Mouse (Mus musculus) inflammation-experienced regulatory T-cells, adult 6 months (primary cell): ENCODE results near the gene Hoxc5. TPM values are rescaled to one million over a fixed set of nuclear protein-coding genes. Genes with fewer than 3 reads are reported as not detected.
A peak's percentile ranks its signal among the peaks of the same experiment; 100 is the strongest.

Source experiments
- ATAC-seq: one replicate; pipeline ENCODE4 v1.8.0; 2017
- polyA plus RNA-seq, 3 experiments: library from polyadenylated mRNA; unstranded; fragments of 100-300 nt; shearing (Covaris generic); gene quantifications; one replicate each; pipeline ENCODE4 v1.2.1; 2017

Gene Hoxc5
- polyA plus RNA-seq, 3 experiments from 2014 or later = not detected

DNA sequence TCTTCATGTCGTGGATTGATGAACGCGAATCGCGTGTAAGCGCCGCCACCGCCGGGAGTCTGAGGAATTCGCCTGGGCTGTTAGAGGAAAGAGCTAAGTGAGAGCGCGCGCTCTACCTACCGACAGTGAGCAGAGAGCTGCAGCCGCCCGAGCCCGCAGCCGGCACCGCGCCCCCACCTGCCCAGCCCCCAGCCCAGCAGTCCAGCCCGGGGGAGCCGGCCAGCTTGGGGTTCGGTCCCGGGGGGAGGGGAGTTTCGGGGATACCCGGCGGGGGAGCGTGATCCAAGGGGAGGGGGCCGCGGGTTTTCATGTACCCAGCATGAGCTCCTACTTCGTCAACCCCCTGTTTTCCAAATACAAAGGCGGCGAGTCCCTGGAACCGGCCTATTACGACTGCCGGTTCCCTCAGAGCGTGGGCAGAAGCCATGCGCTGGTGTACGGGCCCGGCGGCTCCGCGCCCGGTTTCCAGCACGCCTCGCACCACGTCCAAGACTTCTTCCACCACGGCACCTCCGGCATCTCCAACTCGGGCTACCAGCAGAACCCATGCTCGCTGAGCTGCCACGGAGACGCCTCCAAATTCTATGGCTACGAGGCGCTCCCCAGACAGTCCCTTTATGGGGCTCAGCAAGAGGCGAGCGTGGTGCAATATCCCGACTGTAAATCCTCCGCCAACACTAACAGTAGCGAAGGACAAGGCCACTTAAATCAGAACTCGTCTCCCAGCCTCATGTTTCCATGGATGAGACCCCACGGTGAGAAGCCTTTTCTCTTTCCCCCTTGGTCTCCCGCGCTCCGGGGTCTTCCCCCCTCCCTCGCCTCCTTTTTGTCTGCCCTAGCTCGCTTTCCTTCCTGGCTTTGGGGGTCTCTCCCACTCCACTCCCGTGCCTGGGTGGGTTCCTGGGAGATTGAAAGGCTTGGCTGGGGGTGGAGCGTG lies 23.5 kb downstream of the Hoxc5 start, which contains the start of gene Hoxc8:
Gene Hoxc8, plus strand, starts transcription at position 147 of the 937 bp plus-strand sequence.
- peak; percentile 10 for ATAC-seq

DNA sequence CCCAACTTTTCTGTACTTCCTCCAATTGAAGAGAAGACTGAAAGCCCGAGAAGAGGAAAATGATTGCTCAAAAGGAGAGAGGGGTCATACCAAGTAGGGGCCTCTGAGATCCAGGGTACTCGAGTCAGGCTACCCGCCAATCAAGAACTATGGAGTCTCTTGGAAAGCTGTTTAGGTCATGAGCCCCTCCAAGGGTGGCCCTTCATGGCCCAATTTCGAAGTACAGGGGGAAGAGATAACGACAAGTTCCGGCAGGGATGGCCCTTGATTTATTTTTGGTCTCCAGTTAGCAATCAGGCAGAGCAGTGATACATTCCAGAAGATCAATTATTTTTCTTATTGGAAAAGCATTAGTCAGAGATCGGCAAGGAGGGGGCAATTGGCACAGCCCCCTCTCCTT lies 24.5 kb downstream of the Hoxc5 start:
- no peak for ATAC-seq

DNA sequence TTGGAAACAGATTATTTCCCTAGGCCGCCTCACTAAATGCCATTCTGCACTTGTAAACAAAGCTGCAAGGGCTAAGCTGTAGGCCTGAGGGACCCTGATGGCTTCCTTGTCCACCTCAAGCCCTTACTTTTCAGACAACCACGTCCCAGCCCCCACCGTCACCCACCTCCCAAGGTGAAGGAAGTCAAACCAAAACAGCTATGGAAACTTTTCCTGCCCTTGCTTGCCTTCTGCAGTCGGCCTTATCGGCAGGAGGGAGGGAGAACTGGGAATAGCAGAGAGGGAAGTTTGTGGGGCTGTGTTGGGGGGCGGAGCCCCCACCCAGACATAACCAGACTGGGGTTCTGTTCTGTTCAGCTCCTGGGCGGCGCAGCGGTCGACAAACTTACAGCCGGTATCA lies 25.0 kb downstream of the Hoxc5 start:
- no peak for ATAC-seq

DNA sequence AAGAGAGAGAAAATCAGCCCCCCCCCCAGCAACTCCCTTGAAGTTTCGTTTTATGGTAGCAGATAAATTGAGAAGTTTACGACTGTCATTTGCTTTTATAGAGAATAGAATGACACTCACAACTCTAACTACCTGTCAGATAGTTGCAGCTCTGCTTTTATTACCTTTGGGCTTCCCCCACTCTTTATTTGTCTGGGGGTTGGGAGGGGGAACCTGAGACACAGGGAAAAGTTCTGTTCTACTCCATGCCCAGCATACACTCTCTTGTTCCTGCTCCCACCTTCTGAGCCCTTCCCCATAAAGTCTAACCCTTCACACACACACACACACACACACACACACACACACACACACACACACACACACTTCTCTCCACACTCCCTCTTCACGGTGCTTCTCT lies 25.6 kb downstream of the Hoxc5 start:
- no peak for ATAC-seq

DNA sequence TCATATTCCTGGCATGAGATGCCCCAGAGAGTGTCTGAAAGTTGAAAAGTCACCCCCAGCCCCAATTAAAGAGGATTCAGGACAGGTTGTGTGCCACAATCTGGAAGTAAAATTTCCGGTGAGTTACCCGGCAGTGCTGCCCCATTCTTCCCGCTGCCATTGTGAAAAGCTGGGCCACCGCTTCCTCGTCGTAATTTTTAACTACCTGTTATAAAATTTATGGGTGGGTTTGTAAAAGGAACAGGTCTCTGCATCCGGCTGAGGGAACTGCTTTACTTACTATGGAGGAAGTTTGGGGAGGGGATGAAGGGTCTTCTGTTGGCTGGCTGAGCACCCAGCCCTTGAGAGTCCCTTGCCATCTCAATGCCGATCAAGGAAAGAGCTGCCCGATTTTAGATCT lies 29.3 kb downstream of the Hoxc5 start:
- ATAC-seq = no peak

DNA sequence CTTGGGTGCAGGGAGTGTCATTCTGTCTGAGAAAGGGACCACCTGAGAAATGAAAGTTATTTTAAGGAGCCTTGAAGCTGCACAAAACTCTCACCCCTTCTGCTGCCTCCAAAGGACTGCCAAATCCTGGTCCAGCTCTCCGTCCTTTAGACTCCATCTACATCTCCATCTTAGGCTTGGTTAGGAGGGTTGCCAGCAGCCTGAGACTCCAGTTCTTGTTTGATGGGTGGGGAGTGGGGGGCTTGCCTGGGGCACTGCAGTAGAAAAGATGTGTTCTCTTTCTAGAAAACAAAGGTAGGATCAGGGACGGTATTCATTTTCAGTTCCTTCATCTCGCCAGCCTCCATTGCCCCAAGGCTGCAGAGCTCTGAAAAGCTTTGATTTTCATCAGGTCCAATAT lies 30.2 kb downstream of the Hoxc5 start:
- ATAC-seq = no peak

DNA sequence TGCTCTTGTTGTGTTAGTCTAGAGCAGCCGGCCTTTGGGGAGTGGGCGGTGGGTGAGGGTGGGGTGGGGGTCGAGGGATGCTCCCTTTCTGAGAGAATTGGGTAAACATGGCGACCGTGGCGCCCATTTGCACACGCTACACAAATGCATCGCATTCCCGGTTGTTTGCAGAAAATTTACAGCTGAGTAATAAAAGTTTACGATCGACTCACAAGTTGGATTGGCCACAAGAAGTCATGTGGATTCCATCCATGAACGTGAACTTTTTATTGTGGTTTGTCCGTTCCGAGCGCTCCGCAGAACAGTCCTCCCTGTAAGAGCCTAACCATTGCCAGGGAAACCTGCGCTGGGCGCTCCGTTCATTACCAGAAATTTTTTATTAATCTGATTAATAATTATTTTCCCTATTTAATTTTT lies 30.7 kb downstream of the Hoxc5 start, which contains the start of gene Hoxc6:
Gene Hoxc6, plus strand, starts transcription at position 319 of the 417 bp plus-strand sequence.
- no peak for ATAC-seq

DNA sequence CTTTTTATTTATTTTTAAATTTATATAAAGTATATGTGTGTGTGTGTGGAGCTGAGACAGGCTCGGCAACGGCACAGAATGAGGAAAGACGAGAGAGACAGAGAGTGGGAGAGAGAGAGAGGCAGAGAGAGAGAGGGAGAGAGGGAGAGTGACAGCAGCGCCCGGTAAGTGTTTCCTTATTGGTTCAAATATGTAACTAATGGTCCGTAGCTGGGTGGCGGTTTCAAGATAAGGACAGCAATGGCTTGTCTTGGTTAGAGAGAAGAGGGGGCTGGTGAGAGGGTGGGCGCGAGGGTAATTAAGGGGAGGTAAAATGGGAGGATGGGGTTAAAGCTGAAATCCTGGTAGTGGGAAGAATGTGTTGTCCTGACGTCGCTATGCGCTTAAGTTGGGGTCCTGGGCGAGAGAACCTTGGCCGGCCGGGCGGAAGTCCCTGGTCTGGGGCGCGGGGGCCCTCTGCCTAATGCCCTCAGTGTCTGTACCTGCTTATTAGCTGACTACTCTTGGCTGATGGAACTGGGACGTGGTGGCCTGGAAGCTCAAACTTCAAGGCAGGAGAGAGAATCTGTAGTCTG lies 31.5 kb downstream of the Hoxc5 start:
- ATAC-seq = peak; percentile 35

DNA sequence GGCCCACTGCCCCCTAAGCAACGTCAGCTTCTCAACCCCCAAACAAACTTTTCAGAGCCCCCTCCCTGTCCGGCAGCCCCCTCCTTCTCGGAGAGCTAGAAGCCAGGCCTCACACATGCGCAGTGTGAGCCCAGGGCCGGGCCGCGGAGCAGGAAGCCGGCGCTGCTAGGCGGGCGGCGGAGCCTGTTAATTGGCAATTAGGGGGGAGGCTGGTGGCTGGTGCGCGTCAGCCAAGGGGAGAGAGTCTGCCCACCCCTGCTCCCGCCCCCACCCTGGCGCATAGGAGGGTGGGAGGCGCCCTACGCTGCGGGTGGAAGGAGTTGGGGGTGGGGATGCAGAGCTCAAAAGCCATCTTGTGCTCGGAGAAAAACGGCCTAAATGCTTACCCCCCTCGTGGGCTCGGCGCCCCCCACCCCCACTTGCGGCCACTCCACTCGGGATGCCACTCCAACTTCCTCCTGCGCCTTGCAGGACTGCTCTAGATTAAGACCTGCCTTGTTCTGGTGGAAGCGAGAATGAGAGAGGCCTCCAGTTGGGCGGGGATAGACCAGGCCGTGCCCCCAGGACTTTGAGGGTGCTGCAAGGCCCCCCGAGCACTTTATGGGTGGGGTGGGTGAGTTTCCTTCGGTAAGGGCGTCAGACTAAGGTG lies 32.1 kb downstream of the Hoxc5 start:
- peak; percentile 89 for ATAC-seq

DNA sequence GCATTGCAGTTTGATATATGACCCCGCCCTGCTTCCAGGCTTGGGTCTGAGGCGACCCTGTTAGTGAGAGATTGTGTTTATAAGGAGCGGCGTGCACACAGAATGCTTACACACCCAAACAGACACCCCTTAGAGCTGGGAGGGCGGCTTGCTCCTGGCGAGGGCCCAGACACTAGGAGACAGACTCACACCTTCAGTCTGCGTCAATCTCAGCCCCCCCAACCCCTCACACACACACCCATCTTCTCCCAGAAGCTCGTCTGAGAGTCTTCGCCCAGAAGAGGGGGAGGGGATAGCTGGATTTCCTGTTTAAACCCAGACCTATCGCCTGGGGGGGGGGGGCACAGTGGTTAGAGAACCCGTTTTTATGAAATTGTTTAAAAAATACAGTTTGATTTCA lies 32.7 kb downstream of the Hoxc5 start:
- no peak for ATAC-seq

DNA sequence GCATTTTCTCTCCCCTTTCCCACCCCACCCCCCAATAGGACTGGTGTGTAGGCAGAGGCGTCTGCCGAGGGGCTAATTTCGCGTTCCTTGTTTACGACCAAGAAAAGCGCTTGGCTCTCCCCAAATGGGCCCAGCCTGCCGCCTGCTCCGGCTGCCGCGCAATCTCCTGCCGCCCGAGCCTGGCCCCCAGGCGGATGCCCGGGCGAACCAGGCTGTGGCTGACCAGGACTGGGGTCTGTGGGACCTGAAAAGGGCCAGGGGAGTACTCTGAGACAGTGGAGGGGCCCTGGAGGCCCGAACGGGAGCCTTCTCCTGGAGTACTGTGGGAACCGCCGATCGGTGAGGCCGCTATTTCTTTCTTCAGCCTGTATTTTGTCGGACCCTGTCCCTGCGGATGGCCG lies 33.3 kb downstream of the Hoxc5 start:
- no peak for ATAC-seq

DNA sequence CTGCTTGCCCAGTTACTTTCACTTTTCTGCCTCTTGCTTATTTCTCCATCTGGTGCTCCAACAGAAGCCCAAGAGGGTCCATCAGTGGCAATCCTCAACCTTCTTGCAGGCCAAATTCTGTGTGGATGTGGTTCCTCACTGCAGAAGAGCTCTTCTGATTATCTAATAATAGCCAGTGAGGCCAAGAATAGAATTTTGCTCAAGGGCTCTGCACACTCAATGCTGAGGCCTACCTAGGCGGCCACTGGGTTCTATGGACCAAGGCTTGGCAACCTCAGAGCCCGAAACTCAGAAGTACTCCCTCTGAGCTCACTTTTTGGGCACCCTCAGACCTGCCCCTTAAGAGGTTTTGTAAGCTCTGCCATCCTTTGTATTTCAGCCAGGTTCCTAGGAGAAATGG lies 34.1 kb downstream of the Hoxc5 start:
- no peak for ATAC-seq

DNA sequence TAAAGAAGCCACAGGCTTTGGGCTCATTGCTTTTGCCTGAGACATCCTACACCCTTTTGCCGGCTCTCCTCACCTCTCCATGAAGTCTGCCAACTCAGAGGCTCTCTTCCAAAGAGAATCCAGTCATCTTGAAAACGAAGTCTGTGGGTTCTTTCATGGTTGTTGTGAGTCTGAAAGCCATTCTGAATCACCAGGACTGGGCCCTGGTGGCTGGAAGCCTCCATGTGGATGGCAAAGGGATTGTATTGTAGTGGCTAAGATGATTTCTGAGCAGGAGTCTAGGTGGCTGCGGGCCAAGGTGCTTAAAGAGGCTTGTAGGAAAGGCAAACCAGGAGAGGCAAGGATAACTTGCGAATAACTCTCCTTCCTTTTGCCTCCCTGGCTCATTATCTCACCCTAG lies 34.9 kb downstream of the Hoxc5 start:
- no peak for ATAC-seq

DNA sequence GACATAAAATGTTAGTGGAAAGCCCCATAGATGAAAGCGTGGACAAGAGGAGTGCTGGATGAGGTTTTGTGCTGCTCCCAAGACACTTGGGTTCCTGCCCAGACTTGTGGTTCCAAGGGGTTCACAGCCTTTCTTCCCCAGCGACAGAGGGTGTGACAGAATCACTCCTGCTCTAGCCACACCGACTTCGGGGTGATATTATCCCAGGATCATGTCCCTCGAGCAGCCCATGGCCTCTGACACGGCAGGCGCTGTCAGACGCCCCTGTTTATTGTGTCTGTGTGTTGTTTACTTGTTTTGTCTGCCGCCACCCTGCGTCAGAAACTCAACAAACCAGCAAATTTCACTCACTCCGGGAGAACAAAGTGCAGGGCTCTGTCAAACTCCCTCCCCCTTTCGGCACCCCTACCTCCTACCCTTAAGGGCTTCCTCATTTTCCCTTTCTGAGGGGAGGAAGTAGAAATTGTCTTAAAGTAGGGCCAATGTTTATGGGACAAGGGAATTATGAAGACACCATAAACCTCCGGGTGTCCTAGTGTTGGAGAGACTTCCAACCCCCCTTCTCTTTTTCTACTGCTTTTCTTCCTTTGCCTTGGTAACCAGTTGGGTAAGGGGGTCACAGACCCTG lies 35.7 kb downstream of the Hoxc5 start:
- ATAC-seq = no peak

DNA sequence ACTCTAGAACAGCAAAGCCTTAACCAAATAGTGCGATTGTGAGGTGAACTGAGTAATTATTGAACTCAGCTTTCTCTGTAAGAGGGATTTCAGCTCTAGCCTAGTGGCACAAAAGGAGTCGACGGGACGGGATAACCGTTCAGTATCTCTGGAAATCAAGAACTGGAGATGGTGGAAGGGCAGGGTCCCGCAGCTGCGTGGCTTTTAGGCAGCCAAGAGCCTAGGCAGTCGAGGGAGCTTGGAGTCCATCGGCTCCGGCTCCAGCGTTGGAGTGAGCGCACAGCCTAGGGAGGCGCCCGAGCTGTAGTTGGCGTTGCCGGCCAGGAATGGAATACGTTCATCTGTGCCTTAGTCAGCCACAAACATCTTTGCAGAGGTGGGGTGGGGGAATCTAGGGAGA lies 38.1 kb downstream of the Hoxc5 start:
- ATAC-seq = no peak

DNA sequence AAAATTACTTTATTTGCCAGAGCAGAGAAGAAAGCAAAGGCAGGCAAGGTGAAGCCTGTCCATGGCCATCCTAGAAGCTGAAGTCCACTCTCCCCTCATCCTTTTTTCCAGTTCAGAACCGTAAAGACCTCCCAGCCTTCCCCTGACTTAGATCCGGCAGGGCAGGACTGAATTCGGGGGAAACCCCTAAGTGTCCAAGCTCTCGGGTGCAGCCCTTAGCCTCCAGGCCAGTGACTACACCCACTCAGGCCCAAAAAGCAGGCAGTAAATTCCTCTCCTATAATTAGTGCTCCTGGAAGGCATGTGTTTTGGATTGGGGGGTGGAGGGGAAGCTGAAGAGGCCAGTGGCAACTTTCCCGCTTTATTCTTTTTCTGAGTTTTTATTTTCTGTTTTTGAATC lies 38.6 kb downstream of the Hoxc5 start:
- no peak for ATAC-seq

DNA sequence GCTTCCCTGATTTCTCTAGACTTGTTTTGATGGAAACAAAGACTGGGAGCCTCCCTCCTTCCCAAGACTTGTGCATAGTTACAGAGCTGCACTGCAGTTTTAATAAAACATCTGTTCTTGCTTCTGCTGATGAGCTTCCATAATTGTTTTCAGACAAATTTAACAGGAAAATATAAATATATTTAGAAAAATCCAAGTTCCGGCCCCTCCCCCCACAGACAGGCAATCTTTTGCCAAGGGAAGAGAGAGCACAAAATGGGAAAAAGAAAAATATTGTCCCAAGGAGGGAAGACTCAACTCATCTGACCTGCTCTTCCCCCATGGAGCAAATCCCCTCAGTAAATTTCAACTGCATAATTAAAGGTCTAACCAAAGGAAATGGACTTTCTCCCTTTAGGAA lies 39.1 kb downstream of the Hoxc5 start:
- ATAC-seq = no peak

DNA sequence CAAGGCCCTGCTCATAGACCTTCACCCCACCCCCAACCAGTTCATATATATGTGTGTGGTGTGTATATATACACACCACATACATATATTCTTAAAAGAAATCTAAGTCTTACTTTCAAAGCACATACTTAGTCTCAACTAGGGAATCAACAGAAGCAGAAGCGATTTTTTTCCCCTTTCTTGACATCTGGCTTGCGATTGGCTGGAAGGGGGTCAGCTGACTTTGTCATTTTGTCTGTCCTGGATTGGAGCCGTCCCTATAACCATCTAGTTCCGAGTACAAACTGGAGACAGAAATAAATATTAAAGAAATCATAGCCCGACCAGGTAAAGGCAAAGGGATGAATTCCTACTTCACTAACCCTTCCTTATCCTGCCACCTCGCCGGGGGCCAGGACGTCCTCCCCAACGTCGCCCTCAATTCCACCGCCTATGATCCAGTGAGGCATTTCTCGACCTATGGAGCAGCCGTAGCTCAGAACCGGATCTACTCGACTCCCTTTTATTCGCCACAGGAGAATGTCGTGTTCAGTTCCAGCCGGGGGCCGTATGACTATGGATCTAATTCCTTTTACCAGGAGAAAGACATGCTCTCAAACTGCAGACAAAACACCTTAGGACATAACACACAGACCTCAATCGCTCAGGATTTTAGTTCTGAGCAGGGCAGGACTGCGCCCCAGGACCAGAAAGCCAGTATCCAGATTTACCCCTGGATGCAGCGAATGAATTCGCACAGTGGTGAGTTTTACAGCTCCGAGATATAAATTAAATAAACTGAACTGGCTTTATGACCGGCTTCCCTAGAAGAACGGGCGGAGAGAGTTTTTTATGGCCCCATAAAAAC lies 42.2 kb downstream of the Hoxc5 start:
- ATAC-seq = no peak

DNA sequence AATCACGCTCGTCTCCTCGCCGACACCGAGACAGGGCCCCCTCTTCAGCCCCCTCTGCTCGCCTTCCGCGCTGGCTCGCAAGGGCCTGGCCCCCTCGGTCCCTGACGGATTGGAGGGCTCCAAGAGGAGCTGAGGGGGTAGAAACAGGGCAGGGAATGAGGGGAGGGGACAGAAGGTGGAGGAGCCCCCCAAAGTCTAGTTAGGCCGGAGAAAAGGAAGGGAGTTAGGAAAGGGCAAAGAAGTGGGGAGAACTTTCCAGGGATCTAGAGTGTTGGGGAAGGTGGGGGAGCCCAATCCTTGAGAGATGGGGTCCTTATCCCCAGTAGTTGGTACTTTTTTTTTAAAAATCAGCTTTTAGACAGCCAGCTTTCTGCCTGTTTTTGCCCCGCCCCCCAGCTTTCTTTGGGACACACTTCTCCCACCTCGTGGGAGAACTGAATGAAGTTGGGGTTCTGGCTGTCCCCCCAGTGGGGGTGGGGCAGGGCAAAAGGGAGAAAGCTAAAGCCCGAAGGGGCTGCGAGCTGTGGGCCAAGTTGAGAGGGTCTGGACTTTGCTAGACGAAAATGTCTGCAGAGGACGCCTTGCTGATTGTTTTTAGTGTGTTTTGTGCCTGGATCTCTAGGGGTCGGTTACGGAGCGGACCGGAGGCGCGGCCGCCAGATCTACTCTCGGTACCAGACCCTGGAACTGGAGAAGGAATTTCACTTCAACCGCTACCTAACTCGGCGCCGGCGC lies 43.0 kb downstream of the Hoxc5 start:
- ATAC-seq = no peak

DNA sequence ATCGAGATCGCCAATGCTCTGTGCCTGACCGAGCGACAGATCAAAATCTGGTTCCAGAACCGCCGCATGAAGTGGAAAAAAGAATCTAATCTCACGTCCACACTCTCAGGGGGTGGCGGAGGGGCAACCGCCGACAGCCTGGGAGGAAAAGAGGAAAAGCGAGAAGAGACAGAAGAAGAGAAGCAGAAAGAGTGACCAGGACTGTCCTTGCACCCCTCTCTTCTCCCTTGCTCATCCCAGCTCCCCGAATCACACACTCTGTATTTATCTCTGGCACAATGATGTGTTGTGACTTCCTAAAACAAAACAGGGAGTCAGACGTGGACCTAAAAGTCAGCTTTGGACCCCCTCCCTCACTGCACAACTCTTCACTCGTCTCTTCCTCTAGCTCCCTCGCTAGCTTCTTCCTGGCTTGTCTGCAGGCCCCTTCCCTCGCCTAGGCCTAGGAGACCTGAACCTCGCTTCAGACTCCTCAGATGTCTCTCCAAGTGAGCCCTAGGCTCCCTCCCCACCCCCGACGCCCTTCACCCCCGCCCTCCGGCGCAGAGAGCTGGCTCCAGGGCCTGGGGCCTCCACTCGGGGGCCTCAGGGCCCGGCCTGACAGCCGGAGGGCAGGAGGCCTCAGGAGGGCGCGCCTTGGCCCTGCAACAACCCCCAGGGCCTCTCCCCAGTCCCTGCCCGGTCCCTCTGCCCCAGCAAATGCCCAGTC lies 43.8 kb downstream of the Hoxc5 start:
- ATAC-seq = no peak
